Mouse (Mus musculus): ENCODE results near the gene Tgfb1i1. TPM values are rescaled to one million over a fixed set of nuclear protein-coding genes. Genes with fewer than 3 reads are reported as not detected.

Tgfb1i1 gene
- polyA plus RNA-seq, 1 experiment from 2014 or later: 38.2 TPM

- Histone ChIP-seq H3K4me1 (replicated peaks; ENCODE audit: control insufficient read depth, insufficient read depth, low read length) (peaks cover 2% of the 10 kb centered on the region), H3K27ac (ENCODE audit: low read depth, low read length) (no peak overlapping the region), H3K9me3 (ENCODE audit: control insufficient read depth, low read length) (no peaks in the 10 kb centered on the region), H3K4me3 (ENCODE audit: low read depth, low read length) (no peak overlapping the region), H3K9ac (ENCODE audit: low read depth, low read length) (no peak overlapping the region), H3K36me3 (ENCODE audit: control insufficient read depth, insufficient read depth, low read length) (no peaks in the 10 kb centered on the region), H3K27me3 (replicated peaks; ENCODE audit: control insufficient read depth, insufficient read depth, low read length) (no peaks in the 10 kb centered on the region), H3K4me2 (no peak overlapping the region)
- 65% methylated on average over 6 of the region's 6 CpGs for WGBS
- ATAC-seq (replicated peaks; ENCODE audit: low FRiP score) (no peak), DNase-seq (ENCODE audit: low spot score) (no peak)
Observed at GRCm38 (mm10) chr7:128304198-128304597, 57.6 kb downstream of the Tgfb1i1 start.

GRCm38 (mm10) chr7:128304907-128305306, 58.3 kb downstream of the Tgfb1i1 start:
- DNase-seq (ENCODE audit: low spot score) (no peak), ATAC-seq (replicated peaks; ENCODE audit: low FRiP score) (0 out of 2 replicates have a peak, but pooled peaks have one; percentile 53)
- H3K4me2 ChIP-seq: no peak overlapping the region
- WGBS: 5% methylated on average over 5 of the region's 5 CpGs
- no peaks in the 10 kb centered on the region for H3K9me3 ChIP-seq (ENCODE audit: control insufficient read depth, low read length)
- H3K4me3 ChIP-seq (ENCODE audit: low read depth, low read length): no peak overlapping the region
- H3K9ac ChIP-seq (ENCODE audit: low read depth, low read length): no peak overlapping the region
- no peak overlapping the region for H3K27ac ChIP-seq (ENCODE audit: low read depth, low read length)
- no peaks in the 10 kb centered on the region for H3K27me3 ChIP-seq (replicated peaks; ENCODE audit: control insufficient read depth, insufficient read depth, low read length)
- H3K36me3 ChIP-seq (ENCODE audit: control insufficient read depth, insufficient read depth, low read length): no peaks in the 10 kb centered on the region
- H3K4me1 ChIP-seq (replicated peaks; ENCODE audit: control insufficient read depth, insufficient read depth, low read length): peaks cover 8% of the 10 kb centered on the region

Small RNAs within 50 kb of the gene (microRNA-seq; reads per million reads assigned to microRNA genes)
- not detected for gene Mir3103 (ENCODE audit: borderline number of aligned reads)

Other genes with a start within 250 kb of the Tgfb1i1 start
- gene Trim72, start 242.9 kb upstream of the Tgfb1i1 start, polyA plus RNA-seq (2014; fragmentation: Nextera tagmentation; extraction: Ambion mirVana): not detected in 2 replicates
- 1.8 and 1.9 TPM in 2 replicates for gene Itgam, start 184.2 kb upstream of the Tgfb1i1 start, polyA plus RNA-seq (2014; fragmentation: Nextera tagmentation; extraction: Ambion mirVana)
- gene Gm49368, start 184.1 kb upstream of the Tgfb1i1 start, polyA plus RNA-seq (2014; fragmentation: Nextera tagmentation; extraction: Ambion mirVana): not detected in 2 replicates
- 0.12 and 0.18 TPM in 2 replicates for gene Itgax, start 117.3 kb upstream of the Tgfb1i1 start, polyA plus RNA-seq (2014; fragmentation: Nextera tagmentation; extraction: Ambion mirVana)
- gene Itgad, start 92.4 kb upstream of the Tgfb1i1 start, polyA plus RNA-seq (2014; fragmentation: Nextera tagmentation; extraction: Ambion mirVana): not detected in 2 replicates
- gene Cox6a2, start 40.4 kb upstream of the Tgfb1i1 start, polyA plus RNA-seq (2014; fragmentation: Nextera tagmentation; extraction: Ambion mirVana): 2.3 and 6.3 TPM in 2 replicates
- 15.1 and 15.8 TPM in 2 replicates for gene Armc5, start 9.5 kb upstream of the Tgfb1i1 start, polyA plus RNA-seq (2014; fragmentation: Nextera tagmentation; extraction: Ambion mirVana)
- 3.8 and 4.5 TPM in 2 replicates for gene 9130023H24Rik, start 8.8 kb upstream of the Tgfb1i1 start, polyA plus RNA-seq (2014; fragmentation: Nextera tagmentation; extraction: Ambion mirVana)
- gene Slc5a2, start 18.8 kb downstream of the Tgfb1i1 start, polyA plus RNA-seq (2014; fragmentation: Nextera tagmentation; extraction: Ambion mirVana): 2.1 and 3.0 TPM in 2 replicates
- gene BC017158, start 51.4 kb downstream of the Tgfb1i1 start, polyA plus RNA-seq (2014; fragmentation: Nextera tagmentation; extraction: Ambion mirVana): 38.2 and 42.3 TPM in 2 replicates
- gene Rgs10, start 171.9 kb downstream of the Tgfb1i1 start, polyA plus RNA-seq (2014; fragmentation: Nextera tagmentation; extraction: Ambion mirVana): 88.1 and 88.2 TPM in 2 replicates
- gene Tial1, start 214.9 kb downstream of the Tgfb1i1 start, polyA plus RNA-seq (2014; fragmentation: Nextera tagmentation; extraction: Ambion mirVana): 34.0 and 34.8 TPM in 2 replicates